Mouse (Mus musculus) CD8-positive naive resting alpha-beta T cell, adult 57 days (primary cell): ENCODE data around the gene Hpgds. TPM values are rescaled to one million over a fixed set of nuclear protein-coding genes. Genes with fewer than 3 reads are reported as not detected.

Experiments used
- total RNA-seq: library from RNA; stranded (reverse); gene quantifications from one replicate; pipeline ENCODE4 v1.2.4, GENCODE M21; 2023

Hpgds gene
- 8.5 TPM for total RNA-seq

DNA sequence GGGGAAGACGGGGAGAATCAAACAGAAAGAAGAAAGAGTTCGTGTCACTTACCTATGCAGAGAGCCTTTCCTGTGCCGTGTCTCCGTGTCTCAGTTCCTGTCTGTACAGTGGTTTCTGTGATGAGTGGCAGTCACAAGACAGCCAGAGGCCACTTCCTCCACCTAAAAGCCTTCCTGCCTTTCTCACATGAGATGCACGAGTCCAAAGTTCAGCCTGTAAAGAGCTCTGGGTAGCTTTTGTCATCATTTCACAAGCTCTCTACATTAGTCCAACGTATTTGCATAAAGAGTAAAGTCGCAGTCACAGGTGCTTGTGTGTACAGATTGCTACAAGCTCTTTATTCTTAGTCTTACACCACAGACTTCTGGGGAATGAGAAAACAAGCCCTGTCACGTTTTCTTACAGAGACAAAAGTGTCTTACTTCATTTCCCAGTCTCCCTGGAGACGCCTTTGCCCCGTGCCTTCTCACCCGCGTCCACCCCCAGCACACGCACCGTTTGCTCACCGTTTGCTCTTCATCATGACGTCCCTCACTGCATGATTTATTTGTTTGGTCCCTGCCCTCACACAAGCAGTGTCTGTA, at the start of gene Hpgds:
Gene Hpgds, minus strand, starts transcription at position 288 of the 585 bp plus-strand sequence.

Other genes starting within 250 kb of the Hpgds start
- gene Smarcad1, start 102.3 kb downstream of the Hpgds start, total RNA-seq = 62.5 TPM
- gene C130060K24Rik, start 236.2 kb upstream of the Hpgds start, total RNA-seq = not detected